13 mouse cellular contexts compared by ENCODE assay signal in genomic region chr3:24070424-24071168, GRCm38 (mm10).
A peak's percentile ranks its signal among the peaks of the same experiment; 100 is the strongest.
DNase-seq lines count a peak whose midpoint lies in the region; ATAC-seq and TF ChIP-seq lines count a peak whose summit lies in the region.
"Had no signal": no experiment of that assay in that cellular context is flagged by ENCODE, and none has a peak within 500 bp of the region (broad histone marks: within the 10 kb centered on the region; RNA-seq: fewer than 3 reads in every experiment).

No protein-coding gene starts in this region.

- no peaks in the 10 kb centered on the region for H3K27me3 ChIP-seq in heart, postnatal 0 days (ENCODE audit: control insufficient read depth, insufficient read depth, low read length)
- no peaks in the 10 kb centered on the region for H3K27me3 ChIP-seq in heart, embryonic 10.5 days (ENCODE audit: insufficient read depth, poor library complexity, severe bottlenecking)
- H3K27me3 ChIP-seq in neural tube, embryonic 15.5 days (replicated peaks) = no peaks in the 10 kb centered on the region
- no peaks in the 10 kb centered on the region for H3K27me3 ChIP-seq in limb, embryonic 12.5 days
- no peaks in the 10 kb centered on the region for H3K27me3 ChIP-seq in thymus, adult 2 months (ENCODE audit: control insufficient read depth, insufficient read depth, low read length)
- H3K27me3 ChIP-seq: intestine, embryonic 15.5 days; liver, embryonic 13.5 days; midbrain, embryonic 12.5 days; neural tube, embryonic 12.5 days had no signal

- no peaks in the 10 kb centered on the region for H3K36me3 ChIP-seq in heart, postnatal 0 days (replicated peaks; ENCODE audit: control insufficient read depth, insufficient read depth, low read length)
- H3K36me3 ChIP-seq in heart, embryonic 10.5 days = no peaks in the 10 kb centered on the region
- no peaks in the 10 kb centered on the region for H3K36me3 ChIP-seq in neural tube, embryonic 15.5 days
- H3K36me3 ChIP-seq in limb, embryonic 12.5 days = no peaks in the 10 kb centered on the region
- no peaks in the 10 kb centered on the region for H3K36me3 ChIP-seq in thymus, adult 2 months (ENCODE audit: control insufficient read depth, insufficient read depth, low read length)
- H3K36me3 ChIP-seq: intestine, embryonic 15.5 days; liver, embryonic 13.5 days; midbrain, embryonic 12.5 days; neural tube, embryonic 12.5 days had no signal

- no peak overlapping the region for H3K4me3 ChIP-seq in heart, postnatal 0 days (ENCODE audit: low read depth, low read length)
- H3K4me3 ChIP-seq in heart, embryonic 10.5 days = no peak overlapping the region
- no peak overlapping the region for H3K4me3 ChIP-seq in neural tube, embryonic 15.5 days (replicated peaks)
- H3K4me3 ChIP-seq in limb, embryonic 12.5 days (replicated peaks) = no peak overlapping the region
- H3K4me3 ChIP-seq in thymus, adult 2 months (ENCODE audit: control insufficient read depth, insufficient read depth, low read length) = no peak overlapping the region
- H3K4me3 ChIP-seq: intestine, embryonic 15.5 days; liver, embryonic 13.5 days; midbrain, embryonic 12.5 days; neural tube, embryonic 12.5 days had no signal

- H3K4me2 ChIP-seq in heart, postnatal 0 days (ENCODE audit: low read depth, low read length) = no peak overlapping the region
- H3K4me2 ChIP-seq in neural tube, embryonic 15.5 days = no peak overlapping the region
- H3K4me2 ChIP-seq in limb, embryonic 12.5 days = no peak overlapping the region
- H3K4me2 ChIP-seq: intestine, embryonic 15.5 days; liver, embryonic 13.5 days; midbrain, embryonic 12.5 days; neural tube, embryonic 12.5 days had no signal

- 25% methylated on average over 4 of the region's 4 CpGs for WGBS in heart, postnatal 0 days
- WGBS in heart, embryonic 10.5 days = 55% methylated on average over 4 of the region's 4 CpGs
- 71% methylated on average over 4 of the region's 4 CpGs for WGBS in neural tube, embryonic 15.5 days
- 30% methylated on average over 4 of the region's 4 CpGs for WGBS in limb, embryonic 12.5 days
- 90% methylated on average over 4 of the region's 4 CpGs for WGBS in thymus, adult 2 months

- H3K27ac ChIP-seq in heart, postnatal 0 days (ENCODE audit: low read depth) = no peak overlapping the region
- no peak overlapping the region for H3K27ac ChIP-seq in heart, embryonic 10.5 days
- H3K27ac ChIP-seq in neural tube, embryonic 15.5 days (replicated peaks) = no peak overlapping the region
- no peak overlapping the region for H3K27ac ChIP-seq in limb, embryonic 12.5 days
- no peak overlapping the region for H3K27ac ChIP-seq in thymus, adult 2 months (ENCODE audit: control insufficient read depth, insufficient read depth, low read length)
- H3K27ac ChIP-seq: intestine, embryonic 15.5 days; liver, embryonic 13.5 days; midbrain, embryonic 12.5 days; neural tube, embryonic 12.5 days had no signal

- peak; percentile 6 for DNase-seq in heart, postnatal 0 days (ENCODE audit: low spot score)
- DNase-seq in heart, embryonic 10.5 days (ENCODE audit: low spot score) = no peak
- peak; percentile 13 for DNase-seq in neural tube, embryonic 10.5 days (ENCODE audit: extremely low spot score, low spot score)
- no peak for DNase-seq in thymus, adult 2 months
- no peak for DNase-seq in urinary bladder, postnatal 10 days (ENCODE audit: low spot score)
- no peak for DNase-seq in Muller cell, postnatal 12 days (ENCODE audit: inconsistent ontology term)
- DNase-seq: liver, embryonic 13.5 days; thymus, postnatal 4 days had no signal

- no peak overlapping the region for H3K9ac ChIP-seq in heart, postnatal 0 days (replicated peaks; ENCODE audit: low read depth, low read length)
- H3K9ac ChIP-seq in neural tube, embryonic 15.5 days (replicated peaks) = no peak overlapping the region
- H3K9ac ChIP-seq in limb, embryonic 12.5 days (replicated peaks) = no peak overlapping the region
- H3K9ac ChIP-seq: intestine, embryonic 15.5 days; liver, embryonic 13.5 days; midbrain, embryonic 12.5 days; neural tube, embryonic 12.5 days had no signal

- TF ChIP-seq POLR2A in thymus, adult 2 months (IDR thresholded peaks at IDR 0.05; ENCODE audit: control insufficient read depth, extremely low read depth, insufficient read depth, low read length, poor library complexity) = no peak

- H3K9me3 ChIP-seq in heart, postnatal 0 days (replicated peaks; ENCODE audit: control insufficient read depth, low read length) = no peaks in the 10 kb centered on the region
- H3K9me3 ChIP-seq in heart, embryonic 10.5 days = no peaks in the 10 kb centered on the region
- no peaks in the 10 kb centered on the region for H3K9me3 ChIP-seq in neural tube, embryonic 15.5 days (replicated peaks)
- H3K9me3 ChIP-seq in limb, embryonic 12.5 days = no peaks in the 10 kb centered on the region
- H3K9me3 ChIP-seq: intestine, embryonic 15.5 days; liver, embryonic 13.5 days; midbrain, embryonic 12.5 days; neural tube, embryonic 12.5 days had no signal

- no peak for TF ChIP-seq EP300 in heart, postnatal 0 days (IDR thresholded peaks at IDR 0.05; ENCODE audit: low read depth)

- ATAC-seq in heart, postnatal 0 days (ENCODE audit: insufficient read depth, low read depth) = no peak
- no peak for ATAC-seq in neural tube, embryonic 15.5 days (ENCODE audit: low FRiP score)
- peak; percentile 81; the same call in 1 of the 2 replicates for ATAC-seq in limb, embryonic 12.5 days (ENCODE audit: insufficient number of reproducible peaks, insufficient read depth, low FRiP score, low TSS enrichment, low read depth)

- H3K4me1 ChIP-seq in heart, postnatal 0 days (ENCODE audit: control insufficient read depth, insufficient read depth) = 0 out of 2 replicates have a peak, but pooled peaks cover 3% of the 10 kb centered on the region
- H3K4me1 ChIP-seq in heart, embryonic 10.5 days = no peaks in the 10 kb centered on the region
- H3K4me1 ChIP-seq in neural tube, embryonic 15.5 days = no peaks in the 10 kb centered on the region
- 0 out of 2 replicates have a peak, but pooled peaks cover 6% of the 10 kb centered on the region for H3K4me1 ChIP-seq in limb, embryonic 12.5 days (replicated peaks)
- no peaks in the 10 kb centered on the region for H3K4me1 ChIP-seq in thymus, adult 2 months (replicated peaks; ENCODE audit: control insufficient read depth, insufficient read depth, low read length)
- H3K4me1 ChIP-seq: intestine, embryonic 15.5 days; liver, embryonic 13.5 days; midbrain, embryonic 12.5 days; neural tube, embryonic 12.5 days had no signal

- no peak for TF ChIP-seq CTCF in heart, postnatal 0 days (IDR thresholded peaks at IDR 0.05; ENCODE audit: low read depth)
- no peak for TF ChIP-seq CTCF in thymus, adult 2 months (IDR thresholded peaks at IDR 0.05; ENCODE audit: borderline replicate concordance, control insufficient read depth, extremely low read depth, insufficient read depth, low read length, poor library complexity)

Comparison
In these comparisons a context has a peak if more than half of its experiments do, and no peak if none do; other contexts are left out.
1. DNase-seq: peak in heart, postnatal 0 days (single experiment) and neural tube, embryonic 10.5 days (single experiment); none in heart, embryonic 10.5 days (single experiment), thymus, adult 2 months (single experiment), urinary bladder, postnatal 10 days (single experiment) and Muller cell, postnatal 12 days (single experiment).